Mouse (Mus musculus) intestine, embryonic 15.5 days (tissue): ENCODE measurements at regions not wholly inside any gene's neighbourhood (a gene's known extent, or its start where the extent isn't known, plus 50 kb on each side); places are given as distances from the start of the nearest gene placed in this dataset.

Experiments used
- ATAC-seq: fragments of 200-750 bp; cut with Nextera tagmentation; 2 replicates; pipeline ENCODE4 v1.8.0; 2017; ENCODE audit warnings: moderate TSS enrichment, moderate library complexity
- H3K27ac ChIP-seq: fragments of 300-500 bp; sonication (generic); 2 replicates; pipeline ENCODE4 v1.5.1; 2015; ENCODE audit warnings: mild to moderate bottlenecking, inconsistent platforms
- H3K27me3 ChIP-seq: fragments of 300-500 bp; sonication (generic); replicated peaks from 2 replicates; pipeline ENCODE4 v1.6.1; 2015; ENCODE audit warnings: inconsistent platforms
- H3K36me3 ChIP-seq: fragments of 300-500 bp; sonication (generic); 2 replicates; pipeline ENCODE4 v1.6.1; 2015; ENCODE audit warnings: inconsistent platforms
- H3K4me1 ChIP-seq: fragments of 300-500 bp; sonication (generic); replicated peaks from 2 replicates; pipeline ENCODE4 v1.6.1; 2015; ENCODE audit warnings: inconsistent platforms
- H3K4me2 ChIP-seq: fragments of 300-500 bp; sonication (generic); replicated peaks from 2 replicates; pipeline ENCODE4 v1.6.1; 2015; ENCODE audit warnings: mild to moderate bottlenecking, inconsistent platforms
- H3K4me3 ChIP-seq: fragments of 300-500 bp; sonication (generic); replicated peaks from 2 replicates; pipeline ENCODE4 v1.5.1; 2015; ENCODE audit warnings: inconsistent platforms
- H3K9ac ChIP-seq: fragments of 300-500 bp; sonication (generic); 2 replicates; pipeline ENCODE4 v1.6.1; 2015; ENCODE audit warnings: inconsistent platforms
- H3K9me3 ChIP-seq: fragments of 300-500 bp; sonication (generic); 2 replicates; pipeline ENCODE4 v1.6.1; 2016; ENCODE audit warnings: inconsistent platforms
- WGBS: fragments of 180-500 bp; shearing (Covaris S2); methylation state at CpG from one replicate; pipeline ENCODE4 v1.1.7; 2015; 5-methylcytosine and 5-hydroxymethylcytosine counted together

GRCm38 (mm10) chr9:90833743-90834539 is 528.3 kb upstream of the Zic4 start:
- Histone ChIP-seq H3K27ac (no peak overlapping the region), H3K9ac (no peak overlapping the region), H3K36me3 (no peaks in the 10 kb centered on the region), H3K27me3 (no peaks in the 10 kb centered on the region), H3K9me3 (no peaks in the 10 kb centered on the region), H3K4me2 (no peak overlapping the region), H3K4me1 (no peaks in the 10 kb centered on the region), H3K4me3 (no peak overlapping the region)
- 22% methylated on average over 3 of the region's 3 CpGs for WGBS
- no peak for ATAC-seq

GRCm38 (mm10) chr9:90838184-90838926 is 523.9 kb upstream of the Zic4 start:
- H3K4me3 ChIP-seq = no peak overlapping the region
- no peaks in the 10 kb centered on the region for H3K36me3 ChIP-seq
- no peaks in the 10 kb centered on the region for H3K9me3 ChIP-seq
- 66% methylated on average over 6 of the region's 6 CpGs for WGBS
- no peak for ATAC-seq
- no peak overlapping the region for H3K27ac ChIP-seq
- H3K27me3 ChIP-seq = no peaks in the 10 kb centered on the region
- H3K4me2 ChIP-seq = no peak overlapping the region
- no peak overlapping the region for H3K9ac ChIP-seq
- no peaks in the 10 kb centered on the region for H3K4me1 ChIP-seq

GRCm38 (mm10) chr9:90851044-90851443 is 511.2 kb upstream of the Zic4 start:
- no peak for ATAC-seq
- H3K4me3 ChIP-seq = no peak overlapping the region
- H3K27me3 ChIP-seq = no peaks in the 10 kb centered on the region
- H3K9me3 ChIP-seq = no peaks in the 10 kb centered on the region
- 84% methylated on average over 5 of the region's 5 CpGs for WGBS
- H3K4me1 ChIP-seq = no peaks in the 10 kb centered on the region
- no peaks in the 10 kb centered on the region for H3K36me3 ChIP-seq
- no peak overlapping the region for H3K27ac ChIP-seq
- no peak overlapping the region for H3K4me2 ChIP-seq
- H3K9ac ChIP-seq = no peak overlapping the region

- Histone ChIP-seq H3K9me3 (no peaks in the 10 kb centered on the region), H3K27me3 (no peaks in the 10 kb centered on the region)
Measured at GRCm38 (mm10) chr9:90871636-90872035, 490.6 kb upstream of the Zic4 start.

GRCm38 (mm10) chr9:90884467-90884866 is 477.7 kb upstream of the Zic4 start:
- H3K4me1 ChIP-seq = no peaks in the 10 kb centered on the region
- no peak overlapping the region for H3K27ac ChIP-seq
- no peak for ATAC-seq
- no peaks in the 10 kb centered on the region for H3K36me3 ChIP-seq
- H3K4me3 ChIP-seq = no peak overlapping the region
- no peak overlapping the region for H3K9ac ChIP-seq
- 87% methylated on average over 1 of the region's 1 CpGs for WGBS
- no peak overlapping the region for H3K4me2 ChIP-seq
- no peaks in the 10 kb centered on the region for H3K9me3 ChIP-seq
- no peaks in the 10 kb centered on the region for H3K27me3 ChIP-seq

More at GRCm38 (mm10) chr9:90871636-90872035, 490.6 kb upstream of the Zic4 start:
- no peak overlapping the region for H3K27ac ChIP-seq
- ATAC-seq = no peak
- 81% methylated on average over 5 of the region's 5 CpGs for WGBS
- no peaks in the 10 kb centered on the region for H3K4me1 ChIP-seq
- no peak overlapping the region for H3K9ac ChIP-seq
- no peaks in the 10 kb centered on the region for H3K36me3 ChIP-seq
- H3K4me2 ChIP-seq = no peak overlapping the region
- no peak overlapping the region for H3K4me3 ChIP-seq

GRCm38 (mm10) chr9:90887405-90887804 is 474.8 kb upstream of the Zic4 start:
- WGBS = 96% methylated on average over 3 of the region's 3 CpGs
- Histone ChIP-seq H3K4me2 (no peak overlapping the region), H3K9ac (no peak overlapping the region), H3K4me1 (no peaks in the 10 kb centered on the region), H3K27me3 (no peaks in the 10 kb centered on the region), H3K4me3 (no peak overlapping the region), H3K27ac (no peak overlapping the region), H3K9me3 (no peaks in the 10 kb centered on the region), H3K36me3 (no peaks in the 10 kb centered on the region)
- ATAC-seq = no peak

- H3K27ac ChIP-seq = no peak overlapping the region
- H3K27me3 ChIP-seq = no peaks in the 10 kb centered on the region
- no peaks in the 10 kb centered on the region for H3K4me1 ChIP-seq
- H3K4me3 ChIP-seq = no peak overlapping the region
- no peaks in the 10 kb centered on the region for H3K36me3 ChIP-seq
- no peaks in the 10 kb centered on the region for H3K9me3 ChIP-seq
- no peak for ATAC-seq
- H3K9ac ChIP-seq = no peak overlapping the region
- 88% methylated on average over 4 of the region's 4 CpGs for WGBS
- H3K4me2 ChIP-seq = no peak overlapping the region
Measured at GRCm38 (mm10) chr9:90890801-90891200, 471.4 kb upstream of the Zic4 start.

GRCm38 (mm10) chr9:90892816-90893215 is 469.4 kb upstream of the Zic4 start:
- WGBS = 67% methylated on average over 1 of the region's 1 CpGs
- H3K4me3 ChIP-seq = no peak overlapping the region
- no peaks in the 10 kb centered on the region for H3K9me3 ChIP-seq
- no peak overlapping the region for H3K27ac ChIP-seq
- no peaks in the 10 kb centered on the region for H3K36me3 ChIP-seq
- H3K4me1 ChIP-seq = no peaks in the 10 kb centered on the region
- no peak overlapping the region for H3K9ac ChIP-seq
- H3K27me3 ChIP-seq = no peaks in the 10 kb centered on the region
- H3K4me2 ChIP-seq = no peak overlapping the region
- ATAC-seq = no peak

GRCm38 (mm10) chr9:90903557-90903956 is 458.7 kb upstream of the Zic4 start:
- Histone ChIP-seq H3K27ac (no peak overlapping the region), H3K36me3 (no peaks in the 10 kb centered on the region), H3K4me2 (no peak overlapping the region), H3K9me3 (no peaks in the 10 kb centered on the region), H3K4me3 (no peak overlapping the region), H3K27me3 (no peaks in the 10 kb centered on the region), H3K4me1 (no peaks in the 10 kb centered on the region), H3K9ac (no peak overlapping the region)
- WGBS = 36% methylated on average over 5 of the region's 5 CpGs
- ATAC-seq = no peak

- no peaks in the 10 kb centered on the region for H3K9me3 ChIP-seq
Measured at GRCm38 (mm10) chr9:90906106-90906505, 456.1 kb upstream of the Zic4 start.

GRCm38 (mm10) chr9:90906684-90907083 is 455.5 kb upstream of the Zic4 start:
- H3K4me2 ChIP-seq = no peak overlapping the region
- 95% methylated on average over 7 of the region's 7 CpGs for WGBS
- no peak for ATAC-seq
- no peak overlapping the region for H3K4me3 ChIP-seq
- no peaks in the 10 kb centered on the region for H3K36me3 ChIP-seq
- H3K27ac ChIP-seq = no peak overlapping the region
- H3K27me3 ChIP-seq = no peaks in the 10 kb centered on the region
- H3K9me3 ChIP-seq = no peaks in the 10 kb centered on the region
- H3K9ac ChIP-seq = no peak overlapping the region
- H3K4me1 ChIP-seq = no peaks in the 10 kb centered on the region

More at GRCm38 (mm10) chr9:90906106-90906505, 456.1 kb upstream of the Zic4 start:
- Histone ChIP-seq H3K4me1 (no peaks in the 10 kb centered on the region), H3K4me2 (no peak overlapping the region), H3K27ac (no peak overlapping the region), H3K4me3 (no peak overlapping the region), H3K9ac (no peak overlapping the region), H3K27me3 (no peaks in the 10 kb centered on the region), H3K36me3 (no peaks in the 10 kb centered on the region)
- ATAC-seq = no peak
- WGBS = 92% methylated on average over 5 of the region's 5 CpGs

- Histone ChIP-seq H3K36me3 (no peaks in the 10 kb centered on the region), H3K27ac (no peak overlapping the region)
Measured at GRCm38 (mm10) chr9:90954613-90955012, 407.6 kb upstream of the Zic4 start.

GRCm38 (mm10) chr9:90961436-90961835 is 400.8 kb upstream of the Zic4 start:
- Histone ChIP-seq H3K4me3 (no peak overlapping the region), H3K4me2 (no peak overlapping the region), H3K27me3 (no peaks in the 10 kb centered on the region), H3K4me1 (no peaks in the 10 kb centered on the region), H3K9me3 (no peaks in the 10 kb centered on the region), H3K36me3 (no peaks in the 10 kb centered on the region), H3K27ac (no peak overlapping the region), H3K9ac (no peak overlapping the region)
- 71% methylated on average over 4 of the region's 4 CpGs for WGBS
- ATAC-seq = no peak

More at GRCm38 (mm10) chr9:90954613-90955012, 407.6 kb upstream of the Zic4 start:
- Histone ChIP-seq H3K4me3 (no peak overlapping the region), H3K4me2 (no peak overlapping the region), H3K9ac (no peak overlapping the region), H3K9me3 (no peaks in the 10 kb centered on the region), H3K27me3 (no peaks in the 10 kb centered on the region), H3K4me1 (no peaks in the 10 kb centered on the region)
- no peak for ATAC-seq
